Mouse (Mus musculus) T-helper 2 cell (primary cell): ENCODE results near the gene Gm15517.

Experiments used
- in situ Hi-C: fragments of 300-600 bp; cut with MboI, MseI; formaldehyde crosslinking; loops from one replicate; pipeline ENCODE4 v1.15.1; 2025; ENCODE audit warnings: high pct_unique_total_duplicates

Gm15517 gene

DNA sequence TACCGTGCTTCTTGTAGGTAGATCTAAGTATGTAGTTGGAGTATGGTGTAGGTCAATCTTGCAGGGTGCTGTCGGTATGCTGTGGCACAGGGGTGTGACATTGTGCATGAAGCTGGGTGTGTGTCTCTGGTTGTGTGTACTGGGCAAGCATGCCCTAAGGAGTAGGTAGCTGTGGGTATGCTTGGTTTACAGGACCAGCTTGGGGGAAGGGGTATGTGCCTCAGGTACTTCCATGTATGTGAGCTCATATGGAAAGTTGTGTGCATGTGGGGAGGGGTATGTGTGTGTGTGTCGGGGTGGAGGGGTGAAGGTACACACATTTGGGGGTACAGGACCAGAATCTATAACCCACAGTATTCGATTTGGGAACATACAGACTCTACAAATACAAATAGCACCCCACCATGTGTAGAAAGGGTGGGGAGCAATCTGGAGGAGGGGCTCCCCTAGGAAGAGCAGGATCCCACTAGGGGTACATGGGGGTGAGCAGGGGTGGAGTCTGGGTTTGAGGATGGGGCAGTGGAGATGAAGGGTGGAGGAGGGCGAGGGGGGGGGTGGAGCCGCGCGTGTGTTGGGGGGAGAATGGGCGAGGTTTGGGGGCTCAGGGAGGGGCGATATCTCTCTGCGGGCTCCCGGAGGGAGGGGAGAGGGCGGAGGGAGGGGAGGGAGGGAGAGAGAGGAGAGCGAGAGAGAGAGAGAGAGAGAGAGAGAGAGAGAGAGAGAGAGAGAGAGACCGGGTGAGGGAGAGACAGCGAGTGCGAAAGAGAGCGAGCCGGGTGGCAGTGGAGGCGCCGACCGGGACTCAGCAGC lies 48.4 kb downstream of the Gm15517 start, which contains the start of gene Shank1:
TSS of gene Shank1 (plus strand) at position 779 of the 810 bp plus-strand sequence.
- in situ Hi-C loops, result loop anchor here (5.0 kb wide), 2 partner anchors 43 to 47 kb away; partner anchors contain the start of gene Gm15517

DNA sequence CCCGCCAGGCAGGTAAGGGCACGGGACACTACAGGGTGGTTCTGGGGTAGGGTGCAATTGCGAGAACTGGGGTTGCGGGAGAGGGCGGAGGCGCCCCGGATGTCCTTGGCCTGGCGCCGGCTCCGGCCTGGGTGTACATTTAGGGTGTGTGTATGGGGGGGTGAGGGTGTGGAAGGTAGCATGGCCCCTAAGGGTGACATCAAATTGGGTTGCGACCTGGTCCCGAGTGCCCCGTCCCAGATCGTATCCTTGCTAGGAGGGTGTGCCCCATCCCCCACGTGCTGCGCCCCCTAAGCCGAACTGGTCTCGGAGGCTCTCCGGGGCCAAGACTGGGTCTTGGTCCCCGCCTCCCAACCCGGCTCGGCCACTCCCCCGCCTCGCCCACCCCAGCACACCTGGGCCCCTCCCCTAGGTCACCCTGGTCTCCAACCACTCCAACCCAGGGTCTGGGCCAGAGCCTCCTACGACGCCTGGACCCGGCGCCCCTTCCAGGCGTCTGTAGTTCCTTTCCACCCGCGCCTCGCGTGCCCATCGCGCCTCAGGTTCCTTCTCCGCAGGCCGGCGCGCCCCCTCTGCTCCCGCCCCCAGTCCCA lies 49.1 kb downstream of the Gm15517 start:
- in situ Hi-C loops, result no loop called here

DNA sequence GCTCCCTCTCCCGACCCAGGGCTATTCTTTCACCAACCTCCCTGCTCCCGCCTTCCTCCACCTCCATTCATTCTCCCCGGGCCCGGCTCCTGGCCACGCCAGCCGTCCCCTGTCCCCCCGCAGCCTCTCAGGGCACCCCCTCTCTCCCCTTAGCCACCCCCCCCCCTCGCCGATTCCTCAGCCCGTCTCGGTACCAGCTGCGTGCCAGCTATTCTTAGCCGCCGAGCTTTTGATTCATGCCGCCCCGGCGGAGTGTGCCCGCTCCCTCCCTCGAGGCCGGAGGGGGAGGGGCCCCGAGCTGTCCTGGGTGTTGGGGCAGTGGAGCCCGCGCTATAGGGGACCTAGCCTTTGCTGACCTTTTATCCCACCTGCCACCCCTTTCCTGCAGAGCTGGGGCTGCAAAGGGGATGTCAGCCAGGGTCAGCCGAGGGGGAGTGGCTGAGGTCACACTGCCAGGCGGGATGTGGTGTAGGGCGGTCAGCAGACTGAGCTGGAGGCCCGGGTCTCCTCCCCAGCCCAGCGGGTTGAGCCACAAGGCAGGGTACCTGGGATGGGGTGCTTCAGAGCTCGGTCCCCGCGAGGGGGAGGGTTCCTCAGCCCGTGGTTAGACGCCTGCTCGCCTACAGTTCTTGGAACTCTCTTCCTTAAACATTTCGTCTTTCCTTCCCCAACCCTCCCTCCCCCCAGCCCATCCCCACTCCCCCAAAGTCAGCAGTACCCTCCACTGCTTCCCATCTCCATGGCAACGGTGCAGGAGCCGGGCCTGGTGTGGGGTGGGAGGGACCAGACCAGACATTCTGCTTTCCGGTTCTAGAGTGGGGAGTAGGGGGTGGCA lies 49.8 kb downstream of the Gm15517 start:
- in situ Hi-C loops, result no loop called here
